Mouse (Mus musculus): Measurements from ENCODE around the gene Klf7. TPM values are rescaled to one million over a fixed set of nuclear protein-coding genes. Genes with fewer than 3 reads are reported as not detected.

Klf7 gene
- polyA plus RNA-seq, 1 experiment from 2014 or later, result 21.2 TPM

- DNase-seq (ENCODE audit: low spot score), result no peak
- no peak overlapping the region for H3K4me3 ChIP-seq
- H3K9me3 ChIP-seq (replicated peaks), result no peaks in the 10 kb centered on the region
- 0 out of 2 replicates have a peak, but pooled peaks cover 6% of the 10 kb centered on the region for H3K36me3 ChIP-seq
- no peak overlapping the region for H3K27ac ChIP-seq (replicated peaks)
- WGBS, result 87% methylated on average over 9 of the region's 9 CpGs
- peaks cover 30% of the 10 kb centered on the region for H3K4me1 ChIP-seq
- H3K27me3 ChIP-seq (ENCODE audit: low read depth, poor library complexity, severe bottlenecking), result no peaks in the 10 kb centered on the region
Measured at GRCm38 (mm10) chr1:64032502-64033231, 89.4 kb downstream of the Klf7 start.

GRCm38 (mm10) chr1:64021986-64022385, 100.1 kb downstream of the Klf7 start:
- peaks cover 20% of the 10 kb centered on the region for H3K4me1 ChIP-seq
- no peak overlapping the region for H3K27ac ChIP-seq (replicated peaks)
- no peak overlapping the region for H3K4me3 ChIP-seq
- no peaks in the 10 kb centered on the region for H3K9me3 ChIP-seq (replicated peaks)
- WGBS, result 91% methylated on average over 3 of the region's 3 CpGs
- no peaks in the 10 kb centered on the region for H3K27me3 ChIP-seq (ENCODE audit: low read depth, poor library complexity, severe bottlenecking)
- DNase-seq (ENCODE audit: low spot score), result no peak
- no peaks in the 10 kb centered on the region for H3K36me3 ChIP-seq

- H3K4me1 ChIP-seq, result peaks cover 20% of the 10 kb centered on the region
- 0 out of 2 replicates have a peak overlapping the region, but pooled peaks have one; percentile 33 for H3K27ac ChIP-seq (replicated peaks)
- H3K27me3 ChIP-seq (ENCODE audit: low read depth, poor library complexity, severe bottlenecking), result no peaks in the 10 kb centered on the region
- no peak for DNase-seq (ENCODE audit: low spot score)
- no peaks in the 10 kb centered on the region for H3K36me3 ChIP-seq
- H3K4me3 ChIP-seq, result no peak overlapping the region
- H3K9me3 ChIP-seq (replicated peaks), result no peaks in the 10 kb centered on the region
- 57% methylated on average over 19 of the region's 19 CpGs for WGBS
Measured at GRCm38 (mm10) chr1:64020672-64021635, 101.1 kb downstream of the Klf7 start.

GRCm38 (mm10) chr1:64019127-64019635, 102.9 kb downstream of the Klf7 start:
- no peaks in the 10 kb centered on the region for H3K9me3 ChIP-seq (replicated peaks)
- no peaks in the 10 kb centered on the region for H3K27me3 ChIP-seq (ENCODE audit: low read depth, poor library complexity, severe bottlenecking)
- H3K36me3 ChIP-seq, result no peaks in the 10 kb centered on the region
- whole genome bisulfite sequencing, result 77% methylated on average over 6 of the region's 6 CpGs
- H3K4me1 ChIP-seq, result peaks cover 20% of the 10 kb centered on the region
- no peak overlapping the region for H3K4me3 ChIP-seq
- DNase-seq (ENCODE audit: low spot score), result no peak
- H3K27ac ChIP-seq (replicated peaks), result no peak overlapping the region

GRCm38 (mm10) chr1:64018466-64019077, 103.5 kb downstream of the Klf7 start:
- peaks cover 20% of the 10 kb centered on the region for H3K4me1 ChIP-seq
- no peak overlapping the region; the same call in 1 of the 2 replicates for H3K27ac ChIP-seq (replicated peaks)
- 59% methylated on average over 16 of the region's 16 CpGs for WGBS
- no peak overlapping the region for H3K4me3 ChIP-seq
- no peaks in the 10 kb centered on the region for H3K9me3 ChIP-seq (replicated peaks)
- DNase-seq (ENCODE audit: low spot score), result no peak
- no peaks in the 10 kb centered on the region for H3K27me3 ChIP-seq (ENCODE audit: low read depth, poor library complexity, severe bottlenecking)
- no peaks in the 10 kb centered on the region for H3K36me3 ChIP-seq

- Histone ChIP-seq H3K4me3 (no peak overlapping the region), H3K36me3 (no peaks in the 10 kb centered on the region), H3K27me3 (ENCODE audit: low read depth, poor library complexity, severe bottlenecking) (no peaks in the 10 kb centered on the region), H3K9me3 (replicated peaks) (no peaks in the 10 kb centered on the region), H3K27ac (replicated peaks) (no peak overlapping the region), H3K4me1 (peaks cover 6% of the 10 kb centered on the region; the same call in 1 of the 2 replicates)
- DNase-seq (ENCODE audit: low spot score), result no peak
- WGBS, result 89% methylated on average over 1 of the region's 1 CpGs
Measured at GRCm38 (mm10) chr1:64014091-64014490, 108.0 kb downstream of the Klf7 start.

GRCm38 (mm10) chr1:64008994-64009393, 113.1 kb downstream of the Klf7 start:
- 24% methylated on average over 2 of the region's 2 CpGs for WGBS
- Histone ChIP-seq H3K27me3 (ENCODE audit: low read depth, poor library complexity, severe bottlenecking) (no peaks in the 10 kb centered on the region), H3K36me3 (no peaks in the 10 kb centered on the region), H3K4me3 (no peak overlapping the region), H3K27ac (replicated peaks) (no peak overlapping the region), H3K4me1 (peaks cover 2% of the 10 kb centered on the region), H3K9me3 (replicated peaks) (no peaks in the 10 kb centered on the region)
- DNase-seq (ENCODE audit: low spot score), result no peak

GRCm38 (mm10) chr1:64008031-64008430, 114.1 kb downstream of the Klf7 start:
- Histone ChIP-seq H3K27me3 (ENCODE audit: low read depth, poor library complexity, severe bottlenecking) (no peaks in the 10 kb centered on the region), H3K27ac (replicated peaks) (no peak overlapping the region)
- no peak for DNase-seq (ENCODE audit: low spot score)

GRCm38 (mm10) chr1:64005194-64005593, 116.9 kb downstream of the Klf7 start:
- Histone ChIP-seq H3K4me3 (no peak overlapping the region), H3K27ac (replicated peaks) (no peak overlapping the region)
- 93% methylated on average over 2 of the region's 2 CpGs for WGBS

More at GRCm38 (mm10) chr1:64008031-64008430, 114.1 kb downstream of the Klf7 start:
- Histone ChIP-seq H3K9me3 (replicated peaks) (no peaks in the 10 kb centered on the region), H3K36me3 (no peaks in the 10 kb centered on the region), H3K4me3 (no peak overlapping the region), H3K4me1 (peaks cover 7% of the 10 kb centered on the region)

GRCm38 (mm10) chr1:64003525-64004291, 118.4 kb downstream of the Klf7 start:
- peak overlapping the region; percentile 74 for H3K27ac ChIP-seq (replicated peaks)
- H3K36me3 ChIP-seq, result no peaks in the 10 kb centered on the region
- DNase-seq (ENCODE audit: low spot score), result peak; percentile 33

More at GRCm38 (mm10) chr1:64005194-64005593, 116.9 kb downstream of the Klf7 start:
- no peaks in the 10 kb centered on the region for H3K36me3 ChIP-seq
- no peaks in the 10 kb centered on the region for H3K9me3 ChIP-seq (replicated peaks)
- no peak for DNase-seq (ENCODE audit: low spot score)
- peaks cover 7% of the 10 kb centered on the region for H3K4me1 ChIP-seq
- H3K27me3 ChIP-seq (ENCODE audit: low read depth, poor library complexity, severe bottlenecking), result no peaks in the 10 kb centered on the region

GRCm38 (mm10) chr1:64002036-64002435, 120.0 kb downstream of the Klf7 start:
- Histone ChIP-seq H3K9me3 (replicated peaks) (no peaks in the 10 kb centered on the region), H3K36me3 (no peaks in the 10 kb centered on the region), H3K27me3 (ENCODE audit: low read depth, poor library complexity, severe bottlenecking) (no peaks in the 10 kb centered on the region), H3K27ac (replicated peaks) (no peak overlapping the region), H3K4me1 (peaks cover 10% of the 10 kb centered on the region), H3K4me3 (no peak overlapping the region)
- WGBS, result 87% methylated on average over 6 of the region's 6 CpGs
- no peak for DNase-seq (ENCODE audit: low spot score)

More at GRCm38 (mm10) chr1:64003525-64004291, 118.4 kb downstream of the Klf7 start:
- H3K4me3 ChIP-seq, result no peak overlapping the region
- no peaks in the 10 kb centered on the region for H3K9me3 ChIP-seq (replicated peaks)
- 45% methylated on average over 9 of the region's 9 CpGs for WGBS
- peaks cover 7% of the 10 kb centered on the region for H3K4me1 ChIP-seq
- H3K27me3 ChIP-seq (ENCODE audit: low read depth, poor library complexity, severe bottlenecking), result no peaks in the 10 kb centered on the region

- peaks cover 14% of the 10 kb centered on the region for H3K4me1 ChIP-seq
- H3K27me3 ChIP-seq (ENCODE audit: low read depth, poor library complexity, severe bottlenecking), result no peaks in the 10 kb centered on the region
- no peaks in the 10 kb centered on the region for H3K9me3 ChIP-seq (replicated peaks)
- 86% methylated on average over 2 of the region's 2 CpGs for WGBS
- H3K27ac ChIP-seq (replicated peaks), result no peak overlapping the region
- H3K36me3 ChIP-seq, result no peaks in the 10 kb centered on the region
- H3K4me3 ChIP-seq, result no peak overlapping the region
- no peak for DNase-seq (ENCODE audit: low spot score)
Measured at GRCm38 (mm10) chr1:64000597-64000996, 121.5 kb downstream of the Klf7 start.

Data from midbrain, embryonic 10.5 days (tissue).